Comparison of ENCODE assay signal across 16 mouse cellular contexts in genomic region chr1:87580824-87581223, GRCm38 (mm10). TPM values are rescaled to one million over a fixed set of nuclear protein-coding genes. Genes with fewer than 3 reads are reported as not detected.
A peak's percentile ranks its signal among the peaks of the same experiment; 100 is the strongest.
DNase-seq lines count a peak whose midpoint lies in the region; ATAC-seq lines count a peak whose summit lies in the region.
"Had no signal": no experiment of that assay in that cellular context is flagged by ENCODE, and none has a peak within 500 bp of the region (broad histone marks: within the 10 kb centered on the region; RNA-seq: fewer than 3 reads in every experiment).

No protein-coding gene starts in this region.

- H3K9me3 ChIP-seq in hindbrain, embryonic 12.5 days (replicated peaks), result no peaks in the 10 kb centered on the region
- H3K9me3 ChIP-seq in hindbrain, embryonic 13.5 days, result no peaks in the 10 kb centered on the region
- H3K9me3 ChIP-seq: forebrain, embryonic 15.5 days had no signal

- H3K9ac ChIP-seq in hindbrain, embryonic 12.5 days, result 0 out of 2 replicates have a peak overlapping the region, but pooled peaks have one; percentile 13
- H3K9ac ChIP-seq in hindbrain, embryonic 13.5 days, result no peak overlapping the region
- H3K9ac ChIP-seq: forebrain, embryonic 15.5 days had no signal

- 3% methylated on average over 3 of the region's 3 CpGs for WGBS in hindbrain, embryonic 12.5 days
- 4% methylated on average over 3 of the region's 3 CpGs for WGBS in hindbrain, embryonic 13.5 days

- no peak overlapping the region for H3K27ac ChIP-seq in hindbrain, embryonic 12.5 days
- no peak overlapping the region for H3K27ac ChIP-seq in hindbrain, embryonic 13.5 days
- H3K27ac ChIP-seq: forebrain, embryonic 15.5 days had no signal

- no peak for ATAC-seq in hindbrain, embryonic 12.5 days (ENCODE audit: low FRiP score)
- ATAC-seq in hindbrain, embryonic 13.5 days (ENCODE audit: low FRiP score), result no peak
- peak; percentile 37; the same call in 1 of the 2 replicates for ATAC-seq in granulocyte monocyte progenitor cell, adult 5-6 weeks (replicated peaks; ENCODE audit: poor library complexity, severe bottlenecking)
- ATAC-seq: forebrain, embryonic 15.5 days had no signal

- peaks cover 35% of the 10 kb centered on the region for H3K27me3 ChIP-seq in hindbrain, embryonic 12.5 days
- peaks cover 16% of the 10 kb centered on the region for H3K27me3 ChIP-seq in hindbrain, embryonic 13.5 days
- H3K27me3 ChIP-seq: forebrain, embryonic 15.5 days had no signal

- no peak overlapping the region; the same call in 1 of the 2 replicates for H3K4me2 ChIP-seq in hindbrain, embryonic 12.5 days (replicated peaks)
- no peak overlapping the region for H3K4me2 ChIP-seq in hindbrain, embryonic 13.5 days
- H3K4me2 ChIP-seq: forebrain, embryonic 15.5 days; heart, embryonic 11.5 days; liver, embryonic 11.5 days had no signal

- DNase-seq in c-Kit-positive CD71-positive TER-119-negative erythroid progenitor cells, embryonic 14.5 days (ENCODE audit: low read depth), result peak; percentile 28
- DNase-seq in retina, postnatal 1 day, result peak; percentile 20
- no peak for DNase-seq in kidney, adult 8-10 months
- DNase-seq in left cerebral cortex, postnatal 36 days (ENCODE audit: low spot score in 2 of 2), result no peak
- no peak for DNase-seq in cerebellum, adult 11 months
- DNase-seq: gastrocnemius, postnatal 10 days; kidney, adult 9 months; lung, postnatal 10 days had no signal

- intact Hi-C loops in left cerebral cortex, postnatal 36 days (cut with DNase I), result no loop called here

- H3K4me3 ChIP-seq in hindbrain, embryonic 12.5 days, result no peak overlapping the region
- no peak overlapping the region for H3K4me3 ChIP-seq in hindbrain, embryonic 13.5 days
- H3K4me3 ChIP-seq: forebrain, embryonic 15.5 days; myocyte had no signal

- H3K4me1 ChIP-seq in hindbrain, embryonic 12.5 days, result peaks cover 7% of the 10 kb centered on the region
- peaks cover 5% of the 10 kb centered on the region; the same call in 1 of the 2 replicates for H3K4me1 ChIP-seq in hindbrain, embryonic 13.5 days (replicated peaks)
- H3K4me1 ChIP-seq: forebrain, embryonic 15.5 days had no signal

- no peaks in the 10 kb centered on the region for H3K36me3 ChIP-seq in hindbrain, embryonic 12.5 days
- no peaks in the 10 kb centered on the region for H3K36me3 ChIP-seq in hindbrain, embryonic 13.5 days
- H3K36me3 ChIP-seq: forebrain, embryonic 15.5 days had no signal

RNA-seq across cellular contexts. Expression of gene Ngef, which starts 7.2 kb away (rescaled TPM):
- polyA plus RNA-seq in hindbrain, embryonic 12.5 days (2016; fragmentation: Nextera tagmentation; extraction: Ambion mirVana), result 4.8 and 5.9 TPM in 2 replicates
- 9.3 and 9.5 TPM in 2 replicates for polyA plus RNA-seq in hindbrain, embryonic 13.5 days (2015; fragmentation: Nextera tagmentation; extraction: Ambion mirVana)
- not detected in 2 replicates for total RNA-seq in granulocyte monocyte progenitor cell, adult 5-6 weeks (2014; fragmentation: Nextera tagmentation)
- total RNA-seq in granulocyte monocyte progenitor cell, adult 5-6 weeks (2017), result not detected in 2 replicates
- 100 to 1,000 TPM; 359 to 394 TPM for total RNA-seq in left cerebral cortex, postnatal 36 days (2021)
- total RNA-seq: hematopoietic stem cell, adult 5-6 weeks had no signal

RNA-seq across cellular contexts. Expression of gene Inpp5d, which starts 39.3 kb away (rescaled TPM):
- polyA plus RNA-seq in hindbrain, embryonic 12.5 days (2016; fragmentation: Nextera tagmentation; extraction: Ambion mirVana), result 4.9 and 5.5 TPM in 2 replicates
- polyA plus RNA-seq in hindbrain, embryonic 13.5 days (2015; fragmentation: Nextera tagmentation; extraction: Ambion mirVana), result 4.0 and 4.1 TPM in 2 replicates
- 104 and 179 TPM in 2 replicates for total RNA-seq in granulocyte monocyte progenitor cell, adult 5-6 weeks (2014; fragmentation: Nextera tagmentation)
- total RNA-seq in granulocyte monocyte progenitor cell, adult 5-6 weeks (2017), result 52.2 and 73.5 TPM in 2 replicates
- 10 to 100 TPM; 19.8 to 20.5 TPM for total RNA-seq in left cerebral cortex, postnatal 36 days (2021)

Comparison
In these comparisons a context has a peak if more than half of its experiments do, and no peak if none do; other contexts are left out.
1. DNase-seq: peak in c-Kit-positive CD71-positive TER-119-negative erythroid progenitor cells, embryonic 14.5 days (single experiment) and retina, postnatal 1 day (single experiment); none in kidney, adult 8-10 months (0 of 2), left cerebral cortex, postnatal 36 days (0 of 2) and cerebellum, adult 11 months (single experiment).
2. RNA of gene Ngef, which starts 7.2 kb away (total RNA-seq): 359 to 394 TPM in left cerebral cortex, postnatal 36 days; not detected in granulocyte monocyte progenitor cell, adult 5-6 weeks; every median in the first group is over 100 times any median in the second.